Mouse (Mus musculus) limb, embryonic 10.5 days (tissue): ENCODE measurements around the gene Parva. TPM values are rescaled to one million over a fixed set of nuclear protein-coding genes. Genes with fewer than 3 reads are reported as not detected.

Experiments used
- DNase-seq: peaks from one replicate; pipeline ENCODE4 v3.0.0-alpha.2; 2017; ENCODE audit warnings: low spot score
- H3K27ac ChIP-seq: fragments of 300-500 bp; sonication (generic); 2 replicates; pipeline ENCODE4 v1.5.1; 2016; ENCODE audit warnings: mild to moderate bottlenecking
- H3K27me3 ChIP-seq: fragments of 300-500 bp; sonication (generic); 2 replicates; pipeline ENCODE4 v1.6.1; 2016; ENCODE audit warnings: low read depth, mild to moderate bottlenecking; ENCODE audit not compliant: poor library complexity, severe bottlenecking
- H3K36me3 ChIP-seq: fragments of 300-500 bp; sonication (generic); 2 replicates; pipeline ENCODE4 v1.6.1; 2016; ENCODE audit warnings: mild to moderate bottlenecking, moderate library complexity
- H3K4me1 ChIP-seq: fragments of 300-500 bp; sonication (generic); 2 replicates; pipeline ENCODE4 v1.6.1; 2016
- H3K4me3 ChIP-seq: fragments of 300-500 bp; sonication (generic); 2 replicates; pipeline ENCODE4 v1.5.1; 2016; ENCODE audit warnings: mild to moderate bottlenecking, moderate library complexity
- H3K9me3 ChIP-seq: fragments of 300-500 bp; sonication (generic); replicated peaks from 2 replicates; pipeline ENCODE4 v1.6.1; 2016; ENCODE audit warnings: mild to moderate bottlenecking
- WGBS: fragments of 180-500 bp; shearing (Covaris S2); methylation state at CpG from one replicate; pipeline ENCODE4 v1.1.7; 2016; 5-methylcytosine and 5-hydroxymethylcytosine counted together
- polyA plus RNA-seq: library from polyadenylated mRNA; unstranded; fragments of >200 nt; fragmentation: Nextera tagmentation; extraction: Ambion mirVana; gene quantifications from 2 replicates; pipeline ENCODE4 v1.2.1, GENCODE M21; 2016

Parva gene
- polyA plus RNA-seq, 1 experiment from 2014 or later, result 64.3 TPM

DNA sequence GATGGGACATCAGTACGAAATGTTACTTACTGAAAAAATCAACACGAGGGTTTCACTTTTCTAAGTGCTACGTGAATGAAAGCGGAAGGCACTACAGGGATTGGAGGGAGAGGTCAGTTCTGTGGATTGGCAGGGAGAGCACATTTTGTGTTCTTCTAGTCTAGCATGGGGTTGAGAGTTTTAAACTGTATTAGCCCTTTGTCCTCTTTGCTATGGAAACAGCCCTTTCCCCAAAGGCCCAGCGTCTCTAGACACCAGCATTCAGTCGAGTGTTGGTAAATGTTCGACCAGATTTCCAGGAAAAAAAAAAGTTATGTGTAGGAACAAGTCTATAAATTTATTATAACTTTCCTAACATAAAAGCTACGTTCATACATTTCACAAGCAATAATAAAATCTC, 68.6 kb downstream of the Parva start:
- 92% methylated on average over 8 of the region's 8 CpGs for WGBS
- no peak overlapping the region for H3K27ac ChIP-seq
- peaks cover 44% of the 10 kb centered on the region for H3K4me1 ChIP-seq
- H3K36me3 ChIP-seq, result no peaks in the 10 kb centered on the region
- no peak overlapping the region for H3K4me3 ChIP-seq
- no peaks in the 10 kb centered on the region; the same call in 1 of the 2 replicates for H3K9me3 ChIP-seq
- no peaks in the 10 kb centered on the region for H3K27me3 ChIP-seq
- DNase-seq, result no peak

DNA sequence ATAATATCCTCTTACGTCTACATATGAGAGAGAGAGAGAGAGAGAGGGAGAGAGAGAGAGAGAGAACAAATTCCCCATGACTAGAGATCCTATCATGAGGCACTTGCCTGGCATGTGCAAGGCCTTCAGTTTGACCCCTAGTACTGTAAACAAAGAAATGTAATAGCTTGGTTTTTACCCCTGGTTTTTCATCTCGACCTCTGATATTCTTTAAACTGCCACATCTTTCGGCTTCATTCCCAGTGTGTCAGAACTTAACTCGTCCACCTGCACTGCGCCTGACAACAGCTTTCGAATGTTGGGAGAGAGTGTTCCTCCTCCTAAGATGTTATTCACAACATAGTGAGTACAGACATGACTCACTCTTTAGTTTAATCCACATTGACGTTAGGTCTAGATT, 69.6 kb downstream of the Parva start:
- Histone ChIP-seq H3K27me3 (no peaks in the 10 kb centered on the region), H3K4me3 (no peak overlapping the region), H3K36me3 (no peaks in the 10 kb centered on the region), H3K4me1 (peaks cover 46% of the 10 kb centered on the region), H3K9me3 (no peaks in the 10 kb centered on the region; the same call in 1 of the 2 replicates), H3K27ac (no peak overlapping the region)
- whole genome bisulfite sequencing, result 78% methylated on average over 7 of the region's 7 CpGs
- DNase-seq, result no peak

DNA sequence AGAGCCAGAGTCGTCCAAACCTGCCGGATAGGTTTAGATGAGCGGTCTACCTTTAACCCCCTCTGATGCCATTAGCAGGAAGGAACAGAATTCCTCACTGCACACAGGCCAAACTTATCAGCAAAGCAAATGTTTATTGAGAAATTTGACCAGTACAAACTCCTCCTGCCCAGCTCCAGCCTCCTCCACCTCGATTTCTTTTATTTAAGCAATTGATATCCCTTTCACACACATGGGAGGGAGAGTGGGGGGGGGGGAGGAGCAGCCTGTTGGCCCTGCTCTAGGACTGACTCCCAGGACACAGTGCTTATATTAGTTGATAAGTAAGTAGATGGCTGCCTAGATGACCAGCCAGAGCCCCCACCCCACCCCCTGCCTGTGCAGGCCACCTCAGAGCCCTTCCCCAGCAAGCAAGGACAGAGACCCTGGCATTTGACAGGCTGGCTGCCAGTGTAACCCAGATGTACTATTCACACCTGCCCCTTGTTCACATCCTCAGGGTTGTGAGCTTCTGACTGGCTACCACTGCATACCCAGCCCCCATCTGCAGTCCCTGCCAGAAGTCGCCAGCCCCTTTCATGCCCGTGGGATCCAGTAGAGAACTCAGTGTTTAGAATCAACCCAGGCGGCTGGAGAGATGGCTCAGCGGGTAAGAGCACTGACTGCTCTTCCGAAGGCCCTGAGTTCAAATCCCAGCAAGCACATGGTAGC, 71.4 kb downstream of the Parva start:
- WGBS, result 62% methylated on average over 9 of the region's 9 CpGs
- no peak for DNase-seq

DNA sequence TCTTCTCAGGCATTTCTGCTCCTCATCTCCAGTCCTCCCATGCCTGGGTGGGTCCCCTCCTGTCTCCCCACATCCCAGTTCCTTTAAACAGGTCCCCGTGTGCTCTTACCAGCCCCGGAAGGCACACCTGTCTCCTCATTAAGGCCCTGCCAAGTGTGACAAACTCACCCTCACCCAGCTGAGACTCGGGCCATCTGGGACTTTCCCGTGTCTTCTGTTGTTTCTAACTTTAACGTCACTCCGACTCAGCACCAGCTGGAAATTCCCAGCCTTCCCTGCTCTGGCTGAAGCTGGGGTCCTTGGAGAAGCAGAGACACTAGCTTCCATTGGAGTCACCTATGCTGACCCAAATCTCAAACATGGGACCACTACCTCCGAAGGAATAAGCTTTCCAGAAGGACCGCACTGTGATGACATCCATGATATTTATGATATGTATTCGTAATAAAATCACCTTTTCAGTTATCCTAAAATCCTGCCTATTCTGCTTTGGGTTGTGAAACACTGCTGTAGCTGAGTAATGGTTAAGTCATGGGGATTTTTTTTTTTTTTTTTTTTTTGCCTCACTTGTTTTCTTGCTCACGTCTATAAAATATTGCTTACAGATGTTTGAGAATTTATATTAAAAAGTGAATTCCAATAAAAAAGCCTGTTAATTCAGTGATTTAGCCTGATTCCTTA, 72.3 kb downstream of the Parva start:
- H3K27me3 ChIP-seq, result no peaks in the 10 kb centered on the region
- peak overlapping the region; percentile 17; the same call in 1 of the 2 replicates for H3K27ac ChIP-seq
- peaks cover 63% of the 10 kb centered on the region for H3K4me1 ChIP-seq
- no peaks in the 10 kb centered on the region; the same call in 1 of the 2 replicates for H3K9me3 ChIP-seq
- WGBS, result 34% methylated on average over 10 of the region's 10 CpGs
- H3K4me3 ChIP-seq, result no peak overlapping the region
- H3K36me3 ChIP-seq, result no peaks in the 10 kb centered on the region
- no peak for DNase-seq

More for the DNA sequence above, 71.4 kb downstream of the Parva start:
- Histone ChIP-seq H3K36me3 (no peaks in the 10 kb centered on the region), H3K4me1 (peaks cover 64% of the 10 kb centered on the region), H3K27me3 (no peaks in the 10 kb centered on the region), H3K4me3 (no peak overlapping the region), H3K9me3 (no peaks in the 10 kb centered on the region; the same call in 1 of the 2 replicates), H3K27ac (peak overlapping the region; percentile 32)

DNA sequence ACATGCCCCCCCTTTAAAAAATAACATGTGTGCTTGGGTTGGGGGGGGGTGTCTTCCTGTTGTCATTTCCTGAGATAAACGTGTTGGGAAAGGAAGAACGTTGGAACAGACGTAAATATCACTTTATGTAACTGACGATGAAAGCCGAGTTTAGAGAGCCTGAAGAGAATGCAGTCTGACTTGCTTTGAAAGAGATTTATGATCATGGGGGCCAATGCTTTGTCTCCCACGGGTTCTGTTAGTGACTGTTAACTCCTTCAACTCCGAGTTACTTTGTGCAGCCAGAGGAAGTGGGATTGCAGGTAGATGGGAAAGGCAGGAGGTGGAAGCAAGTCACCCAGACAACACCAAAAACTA, 72.8 kb downstream of the Parva start:
- Histone ChIP-seq H3K4me1 (peaks cover 61% of the 10 kb centered on the region), H3K9me3 (no peaks in the 10 kb centered on the region; the same call in 1 of the 2 replicates), H3K4me3 (no peak overlapping the region), H3K27ac (0 out of 2 replicates have a peak overlapping the region, but pooled peaks have one; percentile 19), H3K27me3 (no peaks in the 10 kb centered on the region), H3K36me3 (no peaks in the 10 kb centered on the region)
- no peak for DNase-seq
- WGBS, result 2% methylated on average over 7 of the region's 7 CpGs

DNA sequence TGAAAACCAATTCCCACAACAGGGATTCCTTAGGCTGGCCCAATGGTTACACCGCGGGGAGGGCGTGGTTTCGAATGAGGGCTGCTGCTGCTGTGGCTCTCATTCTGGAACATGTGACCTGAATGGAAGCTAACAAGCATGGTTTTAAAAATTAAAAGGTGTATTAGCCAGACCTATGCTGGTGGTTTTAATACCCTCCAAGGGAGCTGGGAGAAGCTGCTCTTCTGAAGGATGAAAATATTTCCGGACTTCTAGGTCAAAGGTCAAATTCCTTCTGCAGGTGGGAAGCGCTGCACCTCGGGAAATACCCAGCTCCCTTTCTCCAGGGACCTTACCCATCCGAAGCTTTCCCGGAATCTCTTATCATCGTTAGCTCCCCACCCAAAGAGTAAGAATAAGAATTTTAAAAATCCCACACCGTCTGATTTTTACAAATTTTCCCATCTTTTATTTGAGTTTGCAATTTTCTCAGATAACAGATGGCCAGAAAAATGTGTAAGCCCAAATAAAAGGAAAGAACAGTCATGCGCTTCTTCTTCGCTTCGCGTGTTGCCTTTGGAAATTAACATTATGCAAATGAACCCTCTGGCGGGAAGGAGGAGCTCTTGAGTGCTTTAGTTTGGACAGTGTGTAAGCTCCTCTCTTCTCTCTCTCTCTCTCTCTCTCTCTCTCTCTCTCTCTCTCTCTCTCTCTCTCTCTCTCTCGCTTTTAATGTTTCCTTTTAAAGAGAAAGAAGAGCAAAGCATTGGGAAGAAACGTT, 74.9 kb downstream of the Parva start:
- H3K4me1 ChIP-seq, result peaks cover 64% of the 10 kb centered on the region
- no peak for DNase-seq
- peak overlapping the region; percentile 83; the same call in 1 of the 2 replicates for H3K27ac ChIP-seq
- H3K4me3 ChIP-seq, result no peak overlapping the region
- H3K36me3 ChIP-seq, result no peaks in the 10 kb centered on the region
- WGBS, result 41% methylated on average over 18 of the region's 18 CpGs
- H3K9me3 ChIP-seq, result no peaks in the 10 kb centered on the region; the same call in 1 of the 2 replicates
- no peaks in the 10 kb centered on the region for H3K27me3 ChIP-seq

DNA sequence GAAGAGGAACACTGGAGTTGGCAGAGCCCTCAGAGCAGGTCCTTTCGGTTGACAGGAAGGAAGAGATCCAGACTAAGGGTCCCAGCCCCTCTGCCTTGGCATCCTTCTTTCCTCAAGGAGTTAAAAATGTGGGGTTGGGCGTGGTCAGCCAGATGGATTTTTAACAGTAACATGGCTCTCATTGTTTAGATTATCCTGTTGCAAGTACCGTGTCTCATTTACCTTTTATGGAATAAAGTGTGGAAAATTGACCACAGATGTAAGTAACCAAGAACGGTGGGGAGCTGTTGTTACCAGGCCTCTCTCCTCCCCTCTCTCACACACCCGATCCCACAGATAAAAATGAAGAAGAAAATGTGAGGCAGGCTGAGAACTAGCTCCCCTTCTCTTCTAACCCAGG, 75.5 kb downstream of the Parva start:
- 30% methylated on average over 5 of the region's 5 CpGs for WGBS
- Histone ChIP-seq H3K4me3 (no peak overlapping the region), H3K36me3 (no peaks in the 10 kb centered on the region), H3K4me1 (peaks cover 64% of the 10 kb centered on the region), H3K27me3 (no peaks in the 10 kb centered on the region), H3K27ac (peak overlapping the region; percentile 83), H3K9me3 (no peaks in the 10 kb centered on the region)
- no peak for DNase-seq

DNA sequence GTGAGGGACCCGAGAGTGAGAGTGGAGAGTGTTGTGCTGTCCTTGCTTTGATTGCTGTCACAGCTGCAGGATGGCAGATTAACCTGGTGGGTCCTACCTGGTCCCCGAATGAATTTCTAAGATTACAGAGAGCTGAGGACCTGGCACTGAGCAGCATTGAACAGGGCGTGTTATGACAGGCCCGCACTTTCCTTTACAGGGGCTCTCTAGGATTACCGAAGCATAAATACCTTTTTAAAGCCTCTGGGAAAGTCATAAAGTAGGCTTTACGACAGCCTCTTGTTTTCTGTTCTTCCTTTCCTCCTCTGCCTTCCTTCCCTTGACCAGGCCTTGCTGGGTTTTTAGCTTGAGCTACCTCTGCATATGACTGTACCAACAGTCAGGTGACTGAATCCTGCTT, 76.1 kb downstream of the Parva start:
- Histone ChIP-seq H3K27me3 (no peaks in the 10 kb centered on the region), H3K9me3 (no peaks in the 10 kb centered on the region), H3K27ac (peak overlapping the region; percentile 83), H3K4me3 (no peak overlapping the region), H3K4me1 (peaks cover 66% of the 10 kb centered on the region), H3K36me3 (no peaks in the 10 kb centered on the region)
- no peak for DNase-seq
- 33% methylated on average over 6 of the region's 6 CpGs for WGBS

DNA sequence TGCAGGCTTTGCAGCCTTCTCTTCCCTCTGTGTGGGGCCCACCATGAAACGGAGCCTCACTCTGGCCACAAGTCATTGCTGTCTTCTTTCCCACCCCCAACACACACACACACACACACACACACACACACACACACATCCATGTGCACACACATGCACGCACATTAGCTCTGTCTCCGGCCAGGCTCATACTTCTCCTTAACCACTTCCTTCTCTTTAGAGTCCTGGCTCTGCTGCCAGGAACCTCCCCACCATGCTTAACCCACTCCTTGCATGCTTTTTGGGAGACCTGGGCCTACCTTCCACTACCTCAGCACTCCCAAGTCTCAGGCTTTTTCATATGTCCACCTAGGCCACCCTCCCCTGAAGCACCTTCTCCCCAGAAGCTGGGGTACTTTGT, 76.6 kb downstream of the Parva start:
- no peak for DNase-seq
- no peaks in the 10 kb centered on the region for H3K36me3 ChIP-seq
- H3K9me3 ChIP-seq, result no peaks in the 10 kb centered on the region
- peaks cover 66% of the 10 kb centered on the region for H3K4me1 ChIP-seq
- 66% methylated on average over 3 of the region's 3 CpGs for WGBS
- H3K27ac ChIP-seq, result peak overlapping the region; percentile 83
- no peak overlapping the region for H3K4me3 ChIP-seq
- no peaks in the 10 kb centered on the region for H3K27me3 ChIP-seq

DNA sequence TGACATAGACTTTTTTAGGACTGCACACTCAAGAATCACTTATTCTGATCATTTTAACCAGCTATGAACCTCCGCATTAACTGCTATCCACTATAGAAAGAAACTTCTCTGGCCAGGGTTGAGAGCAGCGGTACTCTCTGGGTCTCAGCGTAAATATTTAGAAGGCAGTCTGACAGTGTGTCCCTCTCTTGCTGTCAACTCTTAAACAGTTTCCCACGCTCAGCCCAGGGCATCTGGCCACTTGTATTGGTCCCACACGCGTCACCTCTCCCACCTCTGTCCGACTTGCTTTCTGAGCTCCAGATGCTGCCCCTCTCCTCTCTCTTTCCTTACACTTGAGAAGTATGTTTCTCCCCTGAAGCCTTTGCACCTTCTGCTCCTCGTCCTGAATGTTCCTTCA, 81.8 kb downstream of the Parva start:
- Histone ChIP-seq H3K9me3 (no peaks in the 10 kb centered on the region), H3K4me3 (no peak overlapping the region), H3K27ac (peak overlapping the region; percentile 32), H3K27me3 (no peaks in the 10 kb centered on the region), H3K4me1 (peaks cover 56% of the 10 kb centered on the region), H3K36me3 (no peaks in the 10 kb centered on the region)
- WGBS, result 81% methylated on average over 8 of the region's 8 CpGs
- no peak for DNase-seq

DNA sequence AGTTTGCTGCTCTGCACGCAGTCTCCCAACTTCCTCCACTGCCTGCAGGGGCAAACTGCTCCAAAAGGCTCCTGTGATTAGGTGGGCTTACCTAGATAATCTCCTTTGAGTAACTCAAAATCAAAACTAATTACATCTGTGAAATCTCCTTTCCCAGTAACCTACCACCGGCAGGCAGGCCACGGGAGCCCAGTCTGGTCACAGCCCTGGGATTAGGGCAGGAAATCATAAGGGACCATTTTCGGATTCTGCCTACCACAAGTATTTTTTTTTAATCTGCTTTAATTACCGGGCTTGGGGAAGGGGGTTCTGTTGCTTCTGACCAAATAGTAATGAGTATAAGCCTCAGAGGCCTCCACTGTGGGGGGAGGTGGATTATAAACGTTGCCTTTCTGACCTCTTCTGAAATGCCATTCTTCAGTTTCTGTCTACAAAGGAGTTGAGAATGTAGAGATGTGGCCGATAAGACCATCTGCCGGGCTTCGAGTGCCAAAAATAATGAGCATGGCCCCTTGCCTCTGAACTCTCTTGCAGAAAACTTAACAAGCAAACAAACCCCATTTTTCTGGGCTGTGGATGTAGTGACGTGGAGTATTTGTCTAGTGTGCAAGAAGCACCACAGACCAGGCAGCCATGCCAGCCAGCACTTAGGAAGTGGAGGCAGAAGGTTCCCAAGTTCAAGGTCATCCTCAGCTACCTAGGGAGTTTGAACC, 83.2 kb downstream of the Parva start:
- Histone ChIP-seq H3K4me1 (peaks cover 58% of the 10 kb centered on the region), H3K9me3 (no peaks in the 10 kb centered on the region), H3K27ac (peak overlapping the region; percentile 2; the same call in 1 of the 2 replicates), H3K4me3 (no peak overlapping the region), H3K36me3 (no peaks in the 10 kb centered on the region), H3K27me3 (no peaks in the 10 kb centered on the region)
- 48% methylated on average over 10 of the region's 10 CpGs for WGBS
- no peak for DNase-seq

DNA sequence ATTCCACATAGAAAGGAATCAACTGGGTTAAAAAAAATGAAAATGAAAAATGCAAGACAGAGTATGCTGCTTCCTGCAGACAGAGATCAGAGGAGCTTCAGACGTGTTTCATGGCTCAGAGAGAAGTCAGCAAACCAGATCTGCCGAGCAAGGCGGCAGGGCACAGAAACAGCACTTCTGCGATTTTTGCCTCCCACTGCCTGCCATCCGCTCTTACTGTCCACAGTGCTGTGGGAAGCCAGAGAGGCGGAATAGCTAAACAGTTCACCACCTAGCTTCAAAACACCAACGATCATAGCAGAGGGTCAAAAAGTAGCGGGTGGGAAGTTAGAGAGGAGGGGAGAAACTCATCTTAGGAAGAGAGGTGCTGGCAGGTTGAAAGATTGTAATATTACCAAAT, 84.0 kb downstream of the Parva start:
- H3K4me1 ChIP-seq, result peaks cover 57% of the 10 kb centered on the region
- H3K36me3 ChIP-seq, result no peaks in the 10 kb centered on the region
- 82% methylated on average over 8 of the region's 8 CpGs for WGBS
- no peak overlapping the region for H3K4me3 ChIP-seq
- H3K9me3 ChIP-seq, result no peaks in the 10 kb centered on the region
- no peak overlapping the region for H3K27ac ChIP-seq
- no peaks in the 10 kb centered on the region for H3K27me3 ChIP-seq
- no peak for DNase-seq
